10 mouse cellular contexts compared by ENCODE assay signal in genomic region chr10:43896065-43896464, GRCm38 (mm10).
"Had no signal": no experiment of that assay in that cellular context is flagged by ENCODE, and none has a peak within 500 bp of the region (broad histone marks: within the 10 kb centered on the region; RNA-seq: fewer than 3 reads in every experiment).

No protein-coding gene starts in this region.

- H3K27me3 ChIP-seq: hindbrain, embryonic 15.5 days; midbrain, embryonic 12.5 days; neural tube, embryonic 12.5 days had no signal

- H3K4me2 ChIP-seq: hindbrain, embryonic 15.5 days; midbrain, embryonic 12.5 days; neural tube, embryonic 12.5 days had no signal

- H3K4me1 ChIP-seq: neural tube, embryonic 12.5 days had no signal

- H3K27ac ChIP-seq: hindbrain, embryonic 15.5 days; layer of hippocampus, adult 2 months; limb, embryonic 10.5 days; midbrain, embryonic 12.5 days; neural tube, embryonic 12.5 days had no signal

- H3K4me3 ChIP-seq: hindbrain, embryonic 15.5 days; layer of hippocampus, adult 2 months; limb, embryonic 10.5 days; midbrain, embryonic 12.5 days; neural tube, embryonic 12.5 days had no signal

- ATAC-seq: inflammation-experienced regulatory T-cells, adult 6 months had no signal

- H3K9ac ChIP-seq: hindbrain, embryonic 15.5 days; midbrain, embryonic 12.5 days; neural tube, embryonic 12.5 days had no signal

- DNase-seq: lung, adult 18-20 months; spleen, adult 18-20 months; thymus, adult 18-20 months; thymus, postnatal 14 days had no signal

- H3K9me3 ChIP-seq: hindbrain, embryonic 15.5 days; limb, embryonic 10.5 days; midbrain, embryonic 12.5 days; neural tube, embryonic 12.5 days had no signal
